Mouse (Mus musculus) kidney, adult 2 months (tissue): Measurements from ENCODE around the gene P2rx2.

Experiments
- CTCF ChIP-seq: fragments of 200-500 bp; conservative IDR thresholded peaks from 2 replicates; pipeline ENCODE4 v1.5.1; 2011; ENCODE audit warnings: low read depth, mild to moderate bottlenecking, control low read depth, low read length, moderate library complexity, mixed read lengths; ENCODE audit not compliant: insufficient read depth, insufficient read length
- POLR2A ChIP-seq: fragments of 200-500 bp; IDR thresholded peaks from one replicate; pipeline ENCODE4 v1.6.1; 2011; ENCODE audit warnings: low read depth, low read length, control low read depth

- TF ChIP-seq CTCF (no peak), POLR2A (no peak)
Measured at GRCm38 (mm10) chr5:110390631-110391030, 47.6 kb upstream of the P2rx2 start.
